Mouse (Mus musculus) left cerebral cortex, adult 9 months (tissue): ENCODE results near the gene Actr3.

Experiments
- DNase-seq, 2 experiments: peaks; one replicate each; pipeline ENCODE4 v3.0.0; 2022; ENCODE audit warnings: low spot score in 2 of 2

Gene Actr3

GRCm38 (mm10) chr1:125435369-125436135 lies at the start of gene Actr3:
Actr3 (minus strand) TSS chr1:125435727.
- peak; percentile 98 to 100 for DNase-seq

- peak; percentile 4 to 13 for DNase-seq
Observed at GRCm38 (mm10) chr1:125482459-125483287, 47.1 kb upstream of the Actr3 start.

- no peak for DNase-seq
Observed at GRCm38 (mm10) chr1:125481842-125482241, 46.3 kb upstream of the Actr3 start.

GRCm38 (mm10) chr1:125478588-125478987 lies 43.1 kb upstream of the Actr3 start:
- DNase-seq = no peak

DNA sequence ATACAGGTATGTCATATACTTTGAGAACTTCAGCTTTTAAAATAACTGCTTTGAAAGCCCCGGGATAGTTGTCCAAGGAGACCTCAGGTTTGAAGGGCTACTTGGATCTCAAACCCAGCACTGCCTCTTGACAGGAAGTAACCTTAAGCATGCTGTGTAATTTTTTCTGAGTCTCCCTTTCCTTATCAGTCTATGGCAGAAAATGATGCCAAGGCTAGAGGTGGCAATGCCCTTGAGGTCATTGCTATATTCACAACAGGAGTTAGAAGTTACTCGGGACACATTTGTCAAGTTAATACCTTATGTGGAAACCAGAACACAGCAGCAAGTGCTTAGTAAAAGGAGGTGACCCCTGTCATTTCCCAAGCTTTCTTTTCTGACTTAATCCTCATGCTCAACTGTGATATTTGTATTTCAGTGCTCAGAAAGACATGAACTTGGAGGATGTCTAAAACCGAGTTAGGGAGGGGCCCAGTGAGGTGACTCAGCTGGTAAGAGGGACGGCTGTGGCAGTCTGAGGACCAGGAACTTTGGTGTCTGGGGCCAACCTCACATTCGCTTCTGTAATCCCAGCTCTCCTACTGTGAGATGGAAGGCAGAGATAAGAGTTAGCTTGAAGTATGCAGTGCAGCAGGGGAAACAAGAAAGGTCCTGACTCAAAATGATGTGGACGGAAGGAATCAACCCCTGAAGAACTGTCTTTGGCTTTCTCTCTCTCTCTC lies 40.6 kb upstream of the Actr3 start:
- no peak for DNase-seq

- no peak for DNase-seq
Observed at GRCm38 (mm10) chr1:125473866-125474265, 38.3 kb upstream of the Actr3 start.

DNA sequence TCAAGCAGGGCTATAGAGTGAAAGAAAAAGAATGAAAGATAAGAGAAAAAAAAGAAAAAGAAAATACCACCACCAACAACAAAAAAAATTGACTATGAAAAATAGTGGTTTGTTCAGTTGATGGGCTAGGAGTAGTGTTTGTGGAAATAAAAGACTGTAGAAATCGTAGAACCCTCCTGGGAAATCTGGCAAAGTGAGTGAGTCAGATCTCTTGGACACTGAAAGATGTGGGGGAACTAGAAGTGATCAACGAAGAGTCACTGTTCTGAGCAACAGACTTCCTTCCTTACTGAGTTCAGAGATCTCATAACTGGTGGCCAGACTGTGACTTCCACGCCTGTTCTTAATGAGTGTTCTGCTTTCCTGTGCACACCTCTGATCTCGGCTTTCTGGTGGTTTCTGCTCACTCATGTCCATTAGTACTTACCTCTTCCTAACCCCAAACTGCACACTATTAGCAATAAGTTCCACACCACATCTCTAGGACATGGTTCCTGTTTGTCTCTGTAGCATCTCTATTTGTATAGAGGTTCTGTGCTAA lies 37.7 kb upstream of the Actr3 start:
- no peak for DNase-seq

- no peak for DNase-seq
Observed at GRCm38 (mm10) chr1:125470805-125471648, 35.5 kb upstream of the Actr3 start.

- no peak for DNase-seq
Observed at GRCm38 (mm10) chr1:125467936-125468335, 32.4 kb upstream of the Actr3 start.

DNA sequence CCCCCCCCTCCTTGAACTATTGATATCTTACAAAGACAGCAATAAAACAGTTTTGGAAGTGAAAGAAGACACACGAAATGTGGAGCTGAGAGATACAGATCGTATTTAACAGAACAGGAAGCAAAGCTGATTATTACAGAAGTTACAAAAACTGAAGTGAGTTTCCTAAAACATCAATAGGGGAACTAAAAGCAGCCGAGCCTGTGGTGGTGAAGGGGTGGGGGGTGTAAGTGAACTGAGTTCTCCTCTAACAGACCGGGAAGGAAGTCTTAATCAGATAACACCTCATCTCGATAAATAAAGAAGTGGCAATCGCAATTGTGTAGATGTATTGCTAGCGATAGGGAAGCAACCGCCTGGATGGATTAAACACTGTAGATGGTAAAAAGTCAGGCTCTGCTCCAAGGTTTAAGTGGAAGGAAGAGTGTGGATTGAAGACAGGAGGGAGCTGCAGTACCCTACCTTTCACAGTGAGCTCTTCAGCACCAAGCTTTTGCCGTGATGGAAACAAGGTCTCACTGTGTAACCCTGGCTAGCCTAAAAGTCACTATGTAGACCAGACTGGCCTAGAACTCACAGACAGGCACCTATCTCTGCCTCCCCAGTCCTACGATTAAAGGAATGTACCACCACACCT lies 31.2 kb upstream of the Actr3 start:
- DNase-seq = no peak

DNA sequence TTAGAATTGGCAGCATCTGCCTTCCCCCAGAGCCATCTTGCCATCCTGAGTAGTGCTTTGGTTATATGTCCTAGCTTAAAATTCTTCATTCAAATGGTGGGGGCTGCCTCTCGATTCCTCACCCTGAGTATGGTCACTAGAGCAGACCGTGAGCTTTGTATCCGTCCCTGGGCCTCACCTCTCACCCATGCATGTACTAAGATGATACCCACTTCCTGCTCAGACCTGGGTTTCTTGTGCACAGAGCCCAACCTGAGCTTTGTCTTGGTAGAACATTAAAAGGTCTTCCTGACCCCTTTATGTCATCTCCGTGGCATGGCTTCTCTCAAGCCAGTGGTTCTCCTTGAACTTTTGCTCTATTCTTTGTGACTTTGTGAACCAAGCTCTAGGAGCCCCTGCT lies 28.5 kb upstream of the Actr3 start:
- DNase-seq = no peak

DNA sequence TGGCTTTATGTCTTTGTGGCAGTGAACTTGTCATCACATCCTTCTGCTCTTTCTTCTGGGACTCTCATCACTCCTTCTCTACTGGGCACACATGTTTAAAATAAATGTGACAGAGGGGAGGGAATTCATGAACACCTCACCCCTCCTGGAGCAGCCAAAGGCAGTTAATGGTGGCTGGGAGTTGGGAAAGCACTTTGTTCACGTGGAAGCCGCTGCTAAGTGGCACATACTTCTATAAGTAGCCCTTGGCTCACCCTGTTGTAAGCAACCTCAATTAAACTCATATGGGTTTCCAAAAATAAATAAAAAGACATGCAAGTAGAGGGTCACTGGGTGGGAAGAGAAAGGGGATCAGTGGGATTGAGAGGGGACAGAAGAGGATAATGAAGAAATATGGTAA lies 27.8 kb upstream of the Actr3 start:
- no peak for DNase-seq

DNA sequence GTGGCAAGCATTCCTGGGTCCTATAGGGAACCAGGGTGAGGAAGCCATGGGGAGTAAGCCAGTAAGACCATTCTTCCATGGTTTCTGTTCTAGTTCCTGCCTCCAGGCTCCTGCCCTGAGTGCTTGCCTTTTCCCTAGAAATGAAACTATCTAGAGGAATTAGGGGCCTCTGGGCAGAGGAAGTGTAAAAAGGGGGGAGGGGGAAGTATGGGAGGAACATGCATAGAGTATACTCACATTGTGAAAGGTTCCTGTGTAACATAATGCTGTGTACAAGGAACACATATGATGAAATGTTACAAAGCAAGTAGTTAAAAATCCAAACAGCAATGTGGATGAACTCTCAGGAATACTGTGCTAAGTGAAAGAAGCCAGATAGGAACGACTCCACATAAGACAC lies 27.4 kb upstream of the Actr3 start:
- no peak for DNase-seq

DNA sequence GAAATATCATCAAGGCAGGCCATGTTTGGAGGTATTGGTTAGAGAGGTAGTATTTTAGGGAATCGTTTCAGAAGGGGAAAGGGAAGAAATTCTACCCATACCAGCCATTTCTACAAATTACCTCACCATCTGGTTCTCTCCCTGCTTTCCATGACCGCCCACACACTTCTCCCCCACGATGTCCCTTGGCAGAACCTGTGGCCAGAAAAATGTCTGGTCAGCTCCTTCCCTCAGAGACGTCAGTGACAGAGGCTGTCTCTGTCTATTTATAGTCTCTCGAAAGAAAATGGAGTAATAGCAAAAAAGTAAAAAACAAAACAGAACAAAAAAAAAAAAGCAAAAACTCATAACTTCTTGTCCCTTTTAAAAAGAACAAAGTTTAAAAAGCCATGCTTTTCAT lies 23.0 kb upstream of the Actr3 start:
- peak in 1 of 2 experiments; percentile 67 for DNase-seq

DNA sequence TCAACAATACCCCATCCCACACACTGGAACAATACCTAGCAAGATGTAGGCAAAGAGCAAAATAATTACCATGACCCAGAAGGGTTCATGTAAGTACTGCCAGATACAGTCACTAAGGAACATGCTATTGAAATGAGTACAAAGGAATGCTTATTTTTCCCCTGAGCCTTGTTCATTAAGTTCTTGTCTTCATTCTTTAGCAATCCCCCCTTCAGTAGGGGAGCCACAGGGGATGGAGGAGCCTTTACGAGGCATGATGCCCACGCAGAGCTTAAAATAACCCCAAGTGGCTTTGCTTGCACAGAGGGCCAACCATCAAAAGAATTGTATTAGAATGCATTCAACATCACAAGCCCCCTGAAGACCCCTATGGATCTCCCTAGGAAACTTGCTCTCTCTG lies 19.6 kb upstream of the Actr3 start:
- no peak for DNase-seq

GRCm38 (mm10) chr1:125450282-125451000 lies 14.9 kb upstream of the Actr3 start:
- DNase-seq = no peak

- DNase-seq = no peak
Observed at GRCm38 (mm10) chr1:125447926-125448325, 12.4 kb upstream of the Actr3 start.

DNA sequence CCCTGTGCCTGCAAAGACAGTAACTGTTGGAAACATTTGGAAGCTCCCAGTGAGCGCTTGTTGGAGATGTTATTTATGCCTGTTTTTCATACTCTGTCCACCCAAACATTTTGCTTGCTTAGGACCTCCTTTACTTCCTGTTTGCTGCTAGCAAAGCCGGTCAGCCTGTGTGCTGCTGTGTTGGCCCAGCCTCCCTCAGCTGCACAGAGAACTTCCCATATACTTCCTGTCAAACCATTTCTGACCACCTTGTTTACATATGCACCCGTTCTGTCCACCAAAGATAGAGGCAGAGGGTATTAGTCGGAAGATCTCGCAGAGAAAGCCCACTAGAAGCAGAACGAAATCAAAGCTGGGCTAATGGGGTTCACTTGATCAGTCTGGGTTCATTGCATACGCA lies 6.2 kb upstream of the Actr3 start:
- DNase-seq = no peak

DNA sequence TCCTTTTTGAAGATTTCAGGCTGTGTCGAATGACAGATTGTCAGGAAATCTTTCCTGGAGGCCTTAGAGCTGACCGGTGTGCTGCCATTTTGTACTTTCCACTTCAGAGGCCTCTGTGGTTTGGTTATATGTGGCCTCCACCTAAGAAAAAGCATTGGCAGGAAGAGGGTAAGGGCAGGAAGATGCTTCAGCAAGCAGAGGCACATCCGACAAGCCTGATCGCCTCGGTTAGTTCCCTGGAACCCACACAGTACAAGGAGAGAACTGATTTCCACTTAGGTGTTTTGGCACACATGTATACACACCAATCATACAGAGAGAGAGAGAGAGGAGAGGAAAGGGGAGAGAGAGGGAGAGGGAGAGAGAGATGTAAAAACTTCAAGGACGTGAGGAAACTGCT lies 5.7 kb upstream of the Actr3 start:
- DNase-seq = no peak

DNA sequence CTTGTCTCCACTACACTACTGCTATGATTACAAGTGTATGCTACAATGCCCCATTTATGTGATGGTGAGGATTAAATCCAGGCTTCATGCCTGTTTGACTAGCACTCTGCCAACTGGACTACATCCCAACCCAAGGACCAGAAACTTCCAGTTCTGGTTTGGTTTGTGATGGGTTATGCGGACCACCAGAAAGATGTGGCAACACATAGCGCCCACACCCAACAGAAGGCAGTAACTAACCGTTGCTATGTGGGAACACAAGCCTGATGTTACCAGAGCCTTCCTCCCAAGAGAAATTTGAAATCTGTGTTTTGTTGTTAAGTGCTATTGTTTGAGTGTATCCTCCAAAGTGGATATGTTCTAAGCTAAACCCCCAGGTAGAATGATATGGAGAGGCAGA lies 4.0 kb upstream of the Actr3 start:
- DNase-seq = peak in 1 of 2 experiments; percentile 13
